Mouse (Mus musculus): ENCODE data around the gene Gzmd. TPM values are rescaled to one million over a fixed set of nuclear protein-coding genes. Genes with fewer than 3 reads are reported as not detected.

Gzmd gene
- total RNA-seq (2023) = not detected

GRCm38 (mm10) chr14:56132508-56132907 lies at the start of gene Gzmd:
Gene Gzmd (minus strand): TSS chr14:56132608.

DNA sequence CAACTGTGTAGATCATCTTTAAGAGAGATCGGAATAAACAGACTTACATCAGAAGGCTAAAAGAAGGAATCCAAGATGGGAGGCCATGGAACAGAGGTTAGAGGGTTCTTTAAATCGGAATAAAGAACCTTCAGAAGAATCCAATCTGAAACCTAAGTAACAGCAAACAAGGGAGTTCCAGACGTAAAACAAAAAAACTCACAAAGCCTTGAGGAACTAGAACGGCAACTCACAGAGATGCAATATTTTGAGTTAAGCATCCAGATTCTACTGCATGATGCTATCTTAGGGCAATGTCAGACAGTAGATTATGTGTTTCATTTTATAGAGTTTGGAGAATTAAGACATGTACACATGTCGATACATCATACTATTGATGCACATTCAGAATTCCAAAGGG lies 42.1 kb upstream of the Gzmd start, which contains the start of gene Gzmn:
Gene Gzmn (minus strand): TSS at position 101 of the 400 bp plus-strand sequence.

GRCm38 (mm10) chr14:56159479-56159878 lies 27.1 kb upstream of the Gzmd start, which contains the start of gene Gzmg:
Gene Gzmg (minus strand): TSS chr14:56159579.

GRCm38 (mm10) chr14:56120525-56120924 lies 11.9 kb downstream of the Gzmd start, which contains the start of gene Gzme:
Gene Gzme (minus strand): TSS chr14:56120625.

DNA sequence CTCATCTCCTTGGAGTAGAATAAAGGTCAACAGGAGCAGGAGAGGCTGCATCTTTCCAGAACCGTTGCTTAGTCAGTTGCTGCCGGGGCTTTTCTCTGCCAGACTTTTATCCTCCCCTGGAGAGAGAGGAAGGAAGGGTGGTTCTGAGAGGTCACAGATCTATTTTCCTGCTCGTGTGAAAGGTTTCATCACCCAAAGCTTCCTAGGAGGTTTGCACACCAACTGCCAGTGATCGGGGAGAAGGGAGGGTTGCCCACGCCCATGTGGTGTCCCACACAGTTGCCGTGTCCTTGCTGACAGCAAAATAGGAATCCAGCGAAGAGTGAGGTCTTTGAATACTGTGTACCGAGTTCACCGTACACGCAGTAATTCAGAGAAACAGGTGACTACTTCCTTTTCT lies 30.0 kb downstream of the Gzmd start, which contains the start of gene Ctsg:
Gene Ctsg (minus strand): TSS at position 189 of the 400 bp plus-strand sequence.

GRCm38 (mm10) chr14:56085167-56085566 lies 47.2 kb downstream of the Gzmd start, which contains the start of gene Mcpt8:
Gene Mcpt8 (minus strand): TSS chr14:56085273.

Other genes with a start within 250 kb of the Gzmd start
- gene Cbln3, start 248.2 kb downstream of the Gzmd start, total RNA-seq (2023) = not detected
- gene Khnyn, start 247.7 kb downstream of the Gzmd start, total RNA-seq (2023) = 10 to 100 TPM; 68.1 to 75.9 TPM
- 10 to 100 TPM; 32.2 to 52.6 TPM for gene Sdr39u1, start 232.3 kb downstream of the Gzmd start, total RNA-seq (2023)
- gene Cma1, start 187.9 kb downstream of the Gzmd start, total RNA-seq (2023) = 1 to 10 TPM in 1 of 2 experiments, not detected in 1; 1.2 TPM
- not detected for gene Cma2, start 181.6 kb downstream of the Gzmd start, total RNA-seq (2023)
- not detected for gene Mcpt1, start 114.6 kb downstream of the Gzmd start, total RNA-seq (2023)
- not detected for gene Mcpt9, start 102.1 kb downstream of the Gzmd start, total RNA-seq (2023)
- gene Mcpt2, start 90.6 kb downstream of the Gzmd start, total RNA-seq (2023) = not detected
- 1 to 10 TPM in 1 of 2 experiments, under 1 TPM in 1; 0.71 to 2.5 TPM for gene Mcpt4, start 70.3 kb downstream of the Gzmd start, total RNA-seq (2023)
- 1 to 10 TPM in 1 of 2 experiments, not detected in 1; 2.7 TPM for gene Mcpt8, start 47.3 kb downstream of the Gzmd start, total RNA-seq (2023)
- not detected for gene Ctsg, start 30.0 kb downstream of the Gzmd start, total RNA-seq (2023)
- gene Gzme, start 12.0 kb downstream of the Gzmd start, total RNA-seq (2023) = not detected
- not detected for gene Gzmg, start 27.0 kb upstream of the Gzmd start, total RNA-seq (2023)
- not detected for gene Gzmn, start 42.0 kb upstream of the Gzmd start, total RNA-seq (2023)
- not detected for gene Gzmf, start 78.8 kb upstream of the Gzmd start, total RNA-seq (2023)
- under 1 TPM in 1 of 2 experiments, not detected in 1; 0.87 TPM for gene Gzmc, start 102.0 kb upstream of the Gzmd start, total RNA-seq (2023)
- gene Gzmb, start 129.7 kb upstream of the Gzmd start, total RNA-seq (2023) = 1 to 10 TPM; 2.9 to 5.8 TPM
- not detected for gene Atp12a, start 232.5 kb upstream of the Gzmd start, total RNA-seq (2023)